Mouse (Mus musculus): Measurements from ENCODE around the gene Olfr353. TPM values are rescaled to one million over a fixed set of nuclear protein-coding genes. Genes with fewer than 3 reads are reported as not detected.

Gene Olfr353
- total RNA-seq (2021), result not detected
- long read RNA-seq, experiment 1, result 0 reads
- long read RNA-seq, experiment 2, result 0 reads

DNA sequence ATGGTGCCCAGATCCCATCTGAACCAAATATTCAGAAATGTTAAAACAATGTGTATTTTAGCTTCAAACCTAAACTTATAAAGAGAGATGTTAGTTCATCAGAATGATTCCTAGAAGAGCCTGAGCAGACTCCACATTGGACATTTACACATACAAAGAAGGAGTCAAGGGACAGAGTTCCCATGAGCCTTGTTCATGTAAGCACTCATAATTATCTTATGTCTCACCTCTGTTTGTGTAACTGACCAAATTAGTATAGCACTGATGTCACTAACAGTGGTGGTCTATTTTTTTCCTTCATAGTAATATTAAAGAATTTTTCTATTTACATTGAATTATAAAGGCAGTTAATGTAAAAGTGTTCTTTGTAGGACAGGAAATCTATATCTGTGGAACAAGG is at the start of gene Olfr353:
Gene Olfr353, minus strand, starts transcription at position 101 of the 400 bp plus-strand sequence.
- no peak for DNase-seq (ENCODE audit: low spot score in 2 of 2)

DNA sequence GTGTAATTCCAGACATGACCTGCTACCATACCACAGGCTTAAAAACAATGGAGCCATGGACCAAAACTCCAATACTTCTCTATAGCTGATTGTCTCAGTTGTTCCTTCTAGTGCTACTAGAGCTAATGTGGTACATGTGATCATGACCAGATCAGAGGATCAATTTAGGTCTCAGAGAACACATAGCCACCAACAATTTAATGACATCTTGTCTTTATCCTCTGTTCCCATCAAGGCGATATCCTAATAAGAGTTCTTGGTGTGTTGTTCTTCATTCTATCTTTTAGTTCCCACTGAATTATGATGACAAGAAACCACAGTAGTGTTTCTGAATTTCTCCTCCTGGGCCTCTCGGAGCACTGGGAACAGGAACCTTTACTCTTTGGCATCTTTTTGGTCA is 44.1 kb upstream of the Olfr353 start, which contains the start of gene Olfr356:
Gene Olfr356, plus strand, starts transcription at position 301 of the 400 bp plus-strand sequence.
- no peak for DNase-seq (ENCODE audit: low spot score in 2 of 2)

DNA sequence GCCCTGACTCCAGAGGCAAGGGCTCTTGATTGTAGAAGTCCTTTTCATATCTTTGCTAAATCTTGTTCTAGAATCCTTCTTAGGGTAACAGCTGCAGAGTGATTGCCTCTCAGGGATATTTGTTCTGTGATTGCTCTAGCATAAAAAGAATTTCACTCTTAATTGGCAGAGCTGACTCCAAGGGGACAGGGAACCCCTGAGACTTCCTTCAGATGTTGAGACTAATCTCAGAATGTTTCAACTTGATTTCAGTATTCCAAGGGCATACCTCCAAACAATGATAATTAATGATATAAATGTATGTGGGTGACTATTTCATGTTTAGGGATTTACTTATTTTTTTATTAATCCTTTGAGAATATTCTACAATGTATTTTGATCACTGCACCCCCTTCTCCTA is 36.1 kb upstream of the Olfr353 start, which contains the start of gene Olfr355:
Gene Olfr355, minus strand, starts transcription at position 101 of the 400 bp plus-strand sequence.
- no peak for DNase-seq (ENCODE audit: low spot score in 2 of 2)

DNA sequence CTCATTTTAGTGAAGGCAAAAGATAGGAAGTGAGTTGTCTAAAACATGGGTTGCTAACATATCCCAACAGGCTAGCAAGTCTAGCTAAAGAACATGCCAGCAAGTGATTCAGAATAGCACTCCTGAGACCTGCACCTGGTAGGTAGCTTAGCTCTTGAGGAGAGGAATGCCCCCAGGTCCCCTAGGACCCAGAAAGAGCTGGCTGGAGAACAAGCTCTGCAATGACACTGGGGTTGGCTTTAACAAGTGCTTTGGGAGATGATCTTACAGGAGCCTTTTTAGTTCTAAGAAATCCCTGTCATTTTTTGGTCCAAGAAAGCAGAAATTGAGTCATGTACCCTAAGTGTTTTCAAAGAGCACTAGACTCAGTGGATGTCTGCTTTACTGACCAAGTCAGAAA is 12.6 kb upstream of the Olfr353 start, which contains the start of gene Olfr354:
Gene Olfr354, plus strand, starts transcription at position 301 of the 400 bp plus-strand sequence.
- DNase-seq (ENCODE audit: low spot score in 2 of 2), result no peak

DNA sequence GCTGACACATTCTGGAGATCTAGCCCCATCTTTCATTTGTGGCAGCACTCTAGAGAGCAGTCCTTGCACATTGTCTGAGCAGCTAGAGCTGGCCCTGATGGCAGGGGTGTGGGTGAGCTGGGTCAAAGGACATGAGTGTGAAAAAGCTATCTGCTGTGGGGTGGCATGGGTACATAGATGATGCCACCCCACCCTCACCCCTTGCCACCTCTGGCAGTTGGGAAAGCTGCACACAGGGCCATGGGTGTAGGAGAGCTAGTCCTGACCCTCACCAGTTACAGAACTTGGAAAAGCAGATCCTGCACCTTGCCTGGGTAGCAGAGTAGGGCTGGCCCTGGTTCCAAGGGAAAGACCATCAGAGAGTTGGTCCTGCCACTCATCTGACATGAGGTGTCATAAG is 4.4 kb upstream of the Olfr353 start:
- no peak for DNase-seq (ENCODE audit: low spot score in 2 of 2)

DNA sequence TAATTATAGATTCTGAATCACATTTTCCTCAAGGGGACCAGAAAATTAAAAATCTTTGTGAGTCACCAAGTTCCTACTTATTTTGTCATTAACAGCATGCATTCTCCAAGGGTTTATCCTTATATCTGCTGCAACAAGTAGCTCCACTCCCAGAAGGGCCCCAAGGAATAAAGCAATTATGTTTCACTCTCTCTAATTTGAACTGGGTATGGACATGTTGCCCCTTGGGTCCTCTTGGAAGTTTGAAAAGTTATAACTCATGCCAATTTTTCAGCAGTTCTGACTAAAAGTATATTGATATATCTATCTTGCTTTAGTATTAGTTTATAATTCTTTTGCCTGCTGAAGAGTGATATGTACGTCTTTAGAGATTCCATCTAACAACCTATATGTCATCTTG is 24.6 kb downstream of the Olfr353 start, which contains the start of gene Olfr352:
Gene Olfr352, plus strand, starts transcription at position 301 of the 400 bp plus-strand sequence.
- no peak for DNase-seq (ENCODE audit: low spot score in 2 of 2)

DNA sequence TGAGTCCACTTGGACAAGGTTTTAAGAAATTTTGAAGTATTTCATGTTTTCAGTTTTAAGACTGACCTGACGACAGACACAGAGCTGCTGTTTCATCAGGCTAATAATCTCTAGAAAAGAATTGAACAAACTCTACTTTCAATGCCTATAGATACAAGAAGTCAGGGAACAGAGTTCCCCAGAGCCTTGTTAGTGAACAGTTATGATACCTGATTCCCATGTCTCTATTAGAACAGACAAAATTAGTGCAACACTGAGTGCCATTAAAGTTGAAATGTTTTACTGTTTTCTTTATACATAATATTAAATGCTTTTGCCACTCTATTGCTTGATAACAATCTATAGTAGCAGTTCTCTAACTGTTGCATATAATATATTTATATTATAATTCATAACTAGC is 30.2 kb downstream of the Olfr353 start, which contains the start of gene Olfr351:
Gene Olfr351, minus strand, starts transcription at position 101 of the 400 bp plus-strand sequence.
- no peak for DNase-seq (ENCODE audit: low spot score in 2 of 2)

DNA sequence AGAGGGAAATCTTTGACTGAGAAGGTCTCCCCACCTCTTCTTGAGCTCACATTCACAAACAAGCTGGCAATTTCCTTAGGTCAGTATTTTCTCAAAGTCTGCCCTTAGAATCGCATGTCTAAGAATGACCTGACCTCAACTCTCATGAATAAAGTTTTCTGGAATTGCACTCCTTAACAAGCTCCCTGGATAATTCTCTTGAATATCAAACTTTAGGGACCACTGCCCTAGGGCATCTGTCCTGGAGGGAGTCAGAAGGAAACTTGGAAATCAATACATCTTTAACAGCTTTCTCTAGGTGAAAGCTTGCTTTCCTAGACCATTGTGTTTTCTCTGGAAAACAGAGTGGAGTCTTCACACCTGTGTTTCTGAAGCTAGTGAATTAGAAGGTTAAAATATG is 46.7 kb downstream of the Olfr353 start, which contains the start of gene Olfr350:
Gene Olfr350, plus strand, starts transcription at position 301 of the 400 bp plus-strand sequence.
- DNase-seq (ENCODE audit: low spot score in 2 of 2), result no peak

Other genes with a start within 250 kb of the Olfr353 start
- not detected for gene Olfr346, start 207.1 kb downstream of the Olfr353 start, total RNA-seq (2021)
- gene Olfr347, start 161.0 kb downstream of the Olfr353 start, total RNA-seq (2021), result not detected
- not detected for gene Olfr348, start 108.7 kb downstream of the Olfr353 start, total RNA-seq (2021)
- not detected for gene Olfr50, start 102.4 kb downstream of the Olfr353 start, total RNA-seq (2021)
- not detected for gene Olfr3, start 75.9 kb downstream of the Olfr353 start, total RNA-seq (2021)
- not detected for gene Olfr350, start 46.6 kb downstream of the Olfr353 start, total RNA-seq (2021)
- not detected for gene Olfr351, start 30.3 kb downstream of the Olfr353 start, total RNA-seq (2021)
- not detected for gene Olfr352, start 24.5 kb downstream of the Olfr353 start, total RNA-seq (2021)
- not detected for gene Olfr354, start 12.7 kb upstream of the Olfr353 start, total RNA-seq (2021)
- gene Olfr355, start 36.0 kb upstream of the Olfr353 start, total RNA-seq (2021), result not detected
- gene Olfr356, start 44.2 kb upstream of the Olfr353 start, total RNA-seq (2021), result not detected
- not detected for gene Olfr357, start 100.9 kb upstream of the Olfr353 start, total RNA-seq (2021)
- not detected for gene Olfr358, start 116.4 kb upstream of the Olfr353 start, total RNA-seq (2021)
- not detected for gene Olfr360, start 172.8 kb upstream of the Olfr353 start, total RNA-seq (2021)
- gene Olfr361, start 196.4 kb upstream of the Olfr353 start, total RNA-seq (2021), result not detected
- gene Olfr362, start 225.0 kb upstream of the Olfr353 start, total RNA-seq (2021), result not detected
- gene Olfr364-ps1, start 246.4 kb upstream of the Olfr353 start, total RNA-seq (2021), result not detected